Mouse (Mus musculus) small intestine, adult 10 weeks (tissue): ENCODE data around the gene Cops7a. TPM values are rescaled to one million over a fixed set of nuclear protein-coding genes. Genes with fewer than 3 reads are reported as not detected.

ENCODE experiments used
- polyA plus RNA-seq: library from polyadenylated mRNA; stranded (reverse); fragments of 350-450 nt; fragmentation: Illumina TruSeq; extraction: RNeasy Lipid Tissue Mini Kit (QIAGEN cat#74804); gene quantifications from one replicate; pipeline ENCODE4 v1.2.3, GENCODE M21; 2014; ENCODE audit warnings: low replicate concordance

The Cops7a gene
- 17.0 TPM for polyA plus RNA-seq

GRCm38 (mm10) chr6:124965088-124965719 is at the start of gene Cops7a:
Gene Cops7a (minus strand): TSS chr6:124965538.

GRCm38 (mm10) chr6:125009129-125009180 is 43.6 kb upstream of the Cops7a start, which contains the start of gene Zfp384:
Gene Zfp384 (plus strand): TSS chr6:125009145.

GRCm38 (mm10) chr6:124996551-124997501 is 31.5 kb upstream of the Cops7a start, which contains the start of gene Pianp:
Gene Pianp (plus strand): TSS chr6:124996694.

GRCm38 (mm10) chr6:124930754-124931524 is 34.4 kb downstream of the Cops7a start, which contains the start of gene Mlf2:
Gene Mlf2 (plus strand): TSS chr6:124931386.

GRCm38 (mm10) chr6:124919695-124920317 is 45.5 kb downstream of the Cops7a start, which contains the start of gene Ptms:
Gene Ptms (minus strand): TSS chr6:124920103.

GRCm38 (mm10) chr6:124911533-124912218 is 53.7 kb downstream of the Cops7a start, which contains the start of gene Lag3:
Gene Lag3 (minus strand): TSS chr6:124911705.

Other genes with a start within 250 kb of the Cops7a start
- gene Ptpn6, start 226.8 kb downstream of the Cops7a start, polyA plus RNA-seq: 0.89 TPM
- gene Grcc10, start 224.2 kb downstream of the Cops7a start, polyA plus RNA-seq: 1.6 TPM
- gene Gm45234, start 209.5 kb downstream of the Cops7a start, polyA plus RNA-seq: not detected
- 0.41 TPM for gene Atn1, start 209.0 kb downstream of the Cops7a start, polyA plus RNA-seq
- gene Eno2, start 195.9 kb downstream of the Cops7a start, polyA plus RNA-seq: 0.41 TPM
- not detected for gene Lrrc23, start 185.8 kb downstream of the Cops7a start, polyA plus RNA-seq
- gene Spsb2, start 156.9 kb downstream of the Cops7a start, polyA plus RNA-seq: not detected
- gene Tpi1, start 151.2 kb downstream of the Cops7a start, polyA plus RNA-seq: 27.8 TPM
- gene Usp5, start 136.1 kb downstream of the Cops7a start, polyA plus RNA-seq: 12.5 TPM
- gene Cdca3, start 136.0 kb downstream of the Cops7a start, polyA plus RNA-seq: 6.3 TPM
- gene Gnb3, start 125.3 kb downstream of the Cops7a start, polyA plus RNA-seq: not detected
- not detected for gene P3h3, start 107.8 kb downstream of the Cops7a start, polyA plus RNA-seq
- not detected for gene Gpr162, start 101.6 kb downstream of the Cops7a start, polyA plus RNA-seq
- gene Cd4, start 77.3 kb downstream of the Cops7a start, polyA plus RNA-seq: 2.6 TPM
- gene Lag3, start 53.8 kb downstream of the Cops7a start, polyA plus RNA-seq: not detected
- 75.4 TPM for gene Ptms, start 45.4 kb downstream of the Cops7a start, polyA plus RNA-seq
- 12.7 TPM for gene Mlf2, start 34.2 kb downstream of the Cops7a start, polyA plus RNA-seq
- gene Pianp, start 31.2 kb upstream of the Cops7a start, polyA plus RNA-seq: 0.33 TPM
- gene Zfp384, start 43.6 kb upstream of the Cops7a start, polyA plus RNA-seq: 12.7 TPM
- 18.8 TPM for gene Ing4, start 74.2 kb upstream of the Cops7a start, polyA plus RNA-seq
- 2.5 TPM for gene Acrbp, start 84.2 kb upstream of the Cops7a start, polyA plus RNA-seq
- 1.6 TPM for gene Lpar5, start 102.4 kb upstream of the Cops7a start, polyA plus RNA-seq
- 31.1 TPM for gene Chd4, start 130.4 kb upstream of the Cops7a start, polyA plus RNA-seq
- 0.33 TPM for gene Nop2, start 166.4 kb upstream of the Cops7a start, polyA plus RNA-seq
- 0.59 TPM for gene Iffo1, start 179.7 kb upstream of the Cops7a start, polyA plus RNA-seq
- 39.7 TPM for gene Gapdh, start 200.9 kb upstream of the Cops7a start, polyA plus RNA-seq
- 3.7 TPM for gene Ncapd2, start 226.2 kb upstream of the Cops7a start, polyA plus RNA-seq
- 119 TPM for gene Mrpl51, start 226.3 kb upstream of the Cops7a start, polyA plus RNA-seq